Mouse (Mus musculus): ENCODE data around the gene Tmigd1. TPM values are rescaled to one million over a fixed set of nuclear protein-coding genes. Genes with fewer than 3 reads are reported as not detected.

Gene Tmigd1
- total and polyA plus RNA-seq, 2 experiments from 2014 or later: not detected

- no peak overlapping the region for H3K4me3 ChIP-seq (ENCODE audit: low read depth, low read length)
- H3K4me1 ChIP-seq (ENCODE audit: insufficient read depth, low read length): no peaks in the 10 kb centered on the region
- H3K9ac ChIP-seq (replicated peaks; ENCODE audit: low read length, poor library complexity, severe bottlenecking): no peak overlapping the region
- DNase-seq (ENCODE audit: low spot score) (no peak), ATAC-seq (ENCODE audit: low FRiP score) (no peak)
- 89% methylated on average over 7 of the region's 7 CpGs for WGBS
- H3K9me3 ChIP-seq (ENCODE audit: low read length): no peaks in the 10 kb centered on the region
- H3K36me3 ChIP-seq (ENCODE audit: insufficient read depth, low read length): no peaks in the 10 kb centered on the region
- H3K27ac ChIP-seq (ENCODE audit: low read depth, low read length): no peak overlapping the region
- H3K4me2 ChIP-seq (ENCODE audit: low read depth, low read length, poor library complexity, severe bottlenecking): no peak overlapping the region
- H3K27me3 ChIP-seq (ENCODE audit: insufficient read depth, low read length): no peaks in the 10 kb centered on the region
- TF ChIP-seq CTCF (IDR thresholded peaks at IDR 0.05): no peak
Measured at GRCm38 (mm10) chr11:76908651-76909050, 6.7 kb downstream of the Tmigd1 start.

- H3K27me3 ChIP-seq (ENCODE audit: insufficient read depth, low read length): no peaks in the 10 kb centered on the region
- WGBS: 29% methylated on average over 3 of the region's 3 CpGs
- H3K9ac ChIP-seq (replicated peaks; ENCODE audit: low read length, poor library complexity, severe bottlenecking): no peak overlapping the region
- peak; percentile 65 for DNase-seq (ENCODE audit: low spot score)
- no peaks in the 10 kb centered on the region for H3K4me1 ChIP-seq (ENCODE audit: insufficient read depth, low read length)
- TF ChIP-seq CTCF (IDR thresholded peaks at IDR 0.05): no peak
- no peak overlapping the region for H3K27ac ChIP-seq (ENCODE audit: low read depth, low read length)
- no peak; the same call in 1 of the 2 replicates for ATAC-seq (ENCODE audit: low FRiP score)
- H3K4me2 ChIP-seq (ENCODE audit: low read depth, low read length, poor library complexity, severe bottlenecking): no peak overlapping the region
- H3K36me3 ChIP-seq (ENCODE audit: insufficient read depth, low read length): no peaks in the 10 kb centered on the region
- no peaks in the 10 kb centered on the region for H3K9me3 ChIP-seq (ENCODE audit: low read length)
- H3K4me3 ChIP-seq (ENCODE audit: low read depth, low read length): no peak overlapping the region
Measured at GRCm38 (mm10) chr11:76911325-76912054, 9.5 kb downstream of the Tmigd1 start.

GRCm38 (mm10) chr11:76912055-76912395, 10.1 kb downstream of the Tmigd1 start:
- no peak overlapping the region for H3K4me3 ChIP-seq (ENCODE audit: low read depth, low read length)
- no peak for TF ChIP-seq CTCF (IDR thresholded peaks at IDR 0.05)
- no peaks in the 10 kb centered on the region for H3K9me3 ChIP-seq (ENCODE audit: low read length)
- H3K4me1 ChIP-seq (ENCODE audit: insufficient read depth, low read length): no peaks in the 10 kb centered on the region
- DNase-seq (ENCODE audit: low spot score) (peak; percentile 77), ATAC-seq (ENCODE audit: low FRiP score) (no peak)
- no peaks in the 10 kb centered on the region for H3K36me3 ChIP-seq (ENCODE audit: insufficient read depth, low read length)
- 41% methylated on average over 7 of the region's 7 CpGs for WGBS
- no peak overlapping the region for H3K4me2 ChIP-seq (ENCODE audit: low read depth, low read length, poor library complexity, severe bottlenecking)
- H3K27ac ChIP-seq (ENCODE audit: low read depth, low read length): no peak overlapping the region
- H3K9ac ChIP-seq (replicated peaks; ENCODE audit: low read length, poor library complexity, severe bottlenecking): no peak overlapping the region
- no peaks in the 10 kb centered on the region for H3K27me3 ChIP-seq (ENCODE audit: insufficient read depth, low read length)

- ATAC-seq (ENCODE audit: low FRiP score) (no peak), DNase-seq (ENCODE audit: low spot score) (no peak)
- Histone ChIP-seq H3K27ac (ENCODE audit: low read depth, low read length) (no peak overlapping the region), H3K4me2 (ENCODE audit: low read depth, low read length, poor library complexity, severe bottlenecking) (no peak overlapping the region), H3K4me1 (ENCODE audit: insufficient read depth, low read length) (no peaks in the 10 kb centered on the region), H3K4me3 (ENCODE audit: low read depth, low read length) (no peak overlapping the region), H3K27me3 (ENCODE audit: insufficient read depth, low read length) (no peaks in the 10 kb centered on the region), H3K36me3 (ENCODE audit: insufficient read depth, low read length) (no peaks in the 10 kb centered on the region), H3K9me3 (ENCODE audit: low read length) (no peaks in the 10 kb centered on the region), H3K9ac (replicated peaks; ENCODE audit: low read length, poor library complexity, severe bottlenecking) (no peak overlapping the region)
- TF ChIP-seq CTCF (IDR thresholded peaks at IDR 0.05): no peak
- 73% methylated on average over 7 of the region's 7 CpGs for WGBS
Measured at GRCm38 (mm10) chr11:76914366-76914765, 12.4 kb downstream of the Tmigd1 start.

GRCm38 (mm10) chr11:76916539-76917229, 14.7 kb downstream of the Tmigd1 start:
- Histone ChIP-seq H3K4me1 (ENCODE audit: insufficient read depth, low read length) (no peaks in the 10 kb centered on the region), H3K4me3 (ENCODE audit: low read depth, low read length) (no peak overlapping the region), H3K27me3 (ENCODE audit: insufficient read depth, low read length) (no peaks in the 10 kb centered on the region), H3K27ac (ENCODE audit: low read depth, low read length) (no peak overlapping the region), H3K36me3 (ENCODE audit: insufficient read depth, low read length) (no peaks in the 10 kb centered on the region), H3K9ac (replicated peaks; ENCODE audit: low read length, poor library complexity, severe bottlenecking) (no peak overlapping the region), H3K9me3 (ENCODE audit: low read length) (no peaks in the 10 kb centered on the region), H3K4me2 (ENCODE audit: low read depth, low read length, poor library complexity, severe bottlenecking) (0 out of 2 replicates have a peak overlapping the region, but pooled peaks have one; percentile 9)
- 46% methylated on average over 13 of the region's 13 CpGs for WGBS
- no peak for TF ChIP-seq CTCF (IDR thresholded peaks at IDR 0.05)
- ATAC-seq (ENCODE audit: low FRiP score): no peak
- no peak for DNase-seq (ENCODE audit: low spot score)

GRCm38 (mm10) chr11:76917230-76917548, 15.2 kb downstream of the Tmigd1 start:
- no peak for ATAC-seq (ENCODE audit: low FRiP score)
- 58% methylated on average over 3 of the region's 3 CpGs for WGBS
- Histone ChIP-seq H3K36me3 (ENCODE audit: insufficient read depth, low read length) (no peaks in the 10 kb centered on the region), H3K4me3 (ENCODE audit: low read depth, low read length) (no peak overlapping the region), H3K27me3 (ENCODE audit: insufficient read depth, low read length) (no peaks in the 10 kb centered on the region), H3K9ac (replicated peaks; ENCODE audit: low read length, poor library complexity, severe bottlenecking) (no peak overlapping the region), H3K27ac (ENCODE audit: low read depth, low read length) (no peak overlapping the region), H3K9me3 (ENCODE audit: low read length) (no peaks in the 10 kb centered on the region), H3K4me1 (ENCODE audit: insufficient read depth, low read length) (no peaks in the 10 kb centered on the region), H3K4me2 (ENCODE audit: low read depth, low read length, poor library complexity, severe bottlenecking) (no peak overlapping the region)
- TF ChIP-seq CTCF (IDR thresholded peaks at IDR 0.05): no peak
- no peak for DNase-seq (ENCODE audit: low spot score)

All from midbrain, postnatal 0 days (tissue).